Mouse (Mus musculus): ENCODE measurements at regions not wholly inside any gene's neighbourhood (a gene's known extent, or its start where the extent isn't known, plus 50 kb on each side); places are given as distances from the start of the nearest gene placed in this dataset.

GRCm38 (mm10) chr5:28562917-28563316, 95.9 kb upstream of the Shh start:
- Histone ChIP-seq H3K27ac (no peak overlapping the region), H3K4me3 (no peak overlapping the region)
- intact Hi-C loops (cut with DNase I) = no loop called here
- TF ChIP-seq CTCF (IDR thresholded peaks at IDR 0.05) = no peak
- DNase-seq = no peak

- Histone ChIP-seq H3K27ac (no peak overlapping the region), H3K4me3 (no peak overlapping the region)
- intact Hi-C loops (cut with DNase I) = no loop called here
- no peak for TF ChIP-seq CTCF (IDR thresholded peaks at IDR 0.05)
- no peak for DNase-seq
These were observed 86.5 kb upstream of the Shh start for GRCm38 (mm10) chr5:28553543-28553942.

GRCm38 (mm10) chr5:28530202-28530855, 63.3 kb upstream of the Shh start:
- DNase-seq = peak; percentile 20
- intact Hi-C loops (cut with DNase I) = no loop called here
- TF ChIP-seq CTCF (IDR thresholded peaks at IDR 0.05) = no peak
- H3K4me3 ChIP-seq = no peak overlapping the region
- no peak overlapping the region for H3K27ac ChIP-seq

- Histone ChIP-seq H3K27ac (no peak overlapping the region), H3K4me3 (no peak overlapping the region)
- TF ChIP-seq CTCF (IDR thresholded peaks at IDR 0.05) = no peak
- DNase-seq = no peak
- intact Hi-C loops (cut with DNase I) = no loop called here
These were observed 59.4 kb upstream of the Shh start for GRCm38 (mm10) chr5:28526435-28526834.

GRCm38 (mm10) chr5:28520800-28521707, 54.0 kb upstream of the Shh start:
- no peak for TF ChIP-seq CTCF (IDR thresholded peaks at IDR 0.05)
- DNase-seq = peak; percentile 71
- Histone ChIP-seq H3K27ac (no peak overlapping the region), H3K4me3 (no peak overlapping the region)
- intact Hi-C loops (cut with DNase I) = no loop called here

GRCm38 (mm10) chr5:28519059-28519543, 52.0 kb upstream of the Shh start:
- intact Hi-C loops (cut with DNase I) = no loop called here
- Histone ChIP-seq H3K4me3 (no peak overlapping the region), H3K27ac (no peak overlapping the region)
- TF ChIP-seq CTCF (IDR thresholded peaks at IDR 0.05) = no peak
- DNase-seq = no peak

All from gastrocnemius, adult 2 months (tissue).